In genomic region chr10:49784831-49785230, GRCm38 (mm10) we compare ENCODE assay signal across 12 mouse cellular contexts. TPM values are rescaled to one million over a fixed set of nuclear protein-coding genes. Genes with fewer than 3 reads are reported as not detected.
DNase-seq lines count a peak whose midpoint lies in the region; ATAC-seq and TF ChIP-seq lines count a peak whose summit lies in the region.
"Had no signal": no experiment of that assay in that cellular context is flagged by ENCODE, and none has a peak within 500 bp of the region (broad histone marks: within the 10 kb centered on the region; RNA-seq: fewer than 3 reads in every experiment).

No protein-coding gene starts in this region.

- no peak for DNase-seq in forebrain, embryonic 11.5 days (ENCODE audit: low spot score)
- peak; percentile 24 for DNase-seq in 416B (ENCODE audit: low read depth)
- no peak for DNase-seq in gastrocnemius, adult 2 months
- no peak for DNase-seq in heart, adult 8-10 months (ENCODE audit: low spot score)
- DNase-seq: adrenal gland, adult 2 months had no signal

- H3K27me3 ChIP-seq in forebrain, embryonic 12.5 days, result peaks cover 6% of the 10 kb centered on the region; the same call in 1 of the 2 replicates
- no peaks in the 10 kb centered on the region for H3K27me3 ChIP-seq in forebrain, embryonic 11.5 days (ENCODE audit: control insufficient read depth, insufficient read depth, low read length)
- H3K27me3 ChIP-seq in midbrain, embryonic 13.5 days, result no peaks in the 10 kb centered on the region

- no peak overlapping the region for H3K9ac ChIP-seq in forebrain, embryonic 12.5 days
- H3K9ac ChIP-seq in forebrain, embryonic 11.5 days (ENCODE audit: low read length), result no peak overlapping the region
- no peak overlapping the region for H3K9ac ChIP-seq in midbrain, embryonic 13.5 days (replicated peaks)
- H3K9ac ChIP-seq: embryonic facial prominence, embryonic 13.5 days had no signal

- no peak overlapping the region for H3K27ac ChIP-seq in forebrain, embryonic 12.5 days
- H3K27ac ChIP-seq in forebrain, embryonic 11.5 days (ENCODE audit: low read depth, low read length), result no peak overlapping the region
- no peak overlapping the region for H3K27ac ChIP-seq in cortical plate, adult 2 months (ENCODE audit: insufficient read depth, low read length)
- no peak overlapping the region for H3K27ac ChIP-seq in midbrain, embryonic 13.5 days
- H3K27ac ChIP-seq in gastrocnemius, adult 2 months, result no peak overlapping the region
- H3K27ac ChIP-seq: embryonic facial prominence, embryonic 13.5 days had no signal

- H3K4me3 ChIP-seq in forebrain, embryonic 12.5 days (replicated peaks), result no peak overlapping the region
- no peak overlapping the region for H3K4me3 ChIP-seq in forebrain, embryonic 11.5 days (ENCODE audit: low read depth, low read length)
- H3K4me3 ChIP-seq in cortical plate, adult 2 months (ENCODE audit: insufficient read depth, low read length), result peak overlapping the region; percentile 20; the same call in 1 of the 2 replicates
- H3K4me3 ChIP-seq in midbrain, embryonic 13.5 days (replicated peaks), result peak overlapping the region; percentile 31
- no peak overlapping the region for H3K4me3 ChIP-seq in gastrocnemius, adult 2 months
- H3K4me3 ChIP-seq: embryonic facial prominence, embryonic 13.5 days; megakaryocyte, embryonic 14.5 days had no signal

- peaks cover 36% of the 10 kb centered on the region for H3K4me1 ChIP-seq in forebrain, embryonic 12.5 days
- peaks cover 4% of the 10 kb centered on the region; the same call in 1 of the 2 replicates for H3K4me1 ChIP-seq in forebrain, embryonic 11.5 days (replicated peaks; ENCODE audit: control insufficient read depth, insufficient read depth, low read length)
- no peaks in the 10 kb centered on the region; the same call in 1 of the 2 replicates for H3K4me1 ChIP-seq in cortical plate, adult 2 months (ENCODE audit: control insufficient read depth, insufficient read depth, low read length)
- peaks cover 45% of the 10 kb centered on the region for H3K4me1 ChIP-seq in midbrain, embryonic 13.5 days (replicated peaks)

- 0 out of 2 replicates have a peak, but pooled peaks have one; percentile 14 for TF ChIP-seq CTCF in cortical plate, adult 2 months (IDR thresholded peaks at IDR 0.05; ENCODE audit: extremely low read depth, insufficient read depth, low read length)
- TF ChIP-seq CTCF in gastrocnemius, adult 2 months (IDR thresholded peaks at IDR 0.05), result no peak

- peak overlapping the region; percentile 38; the same call in 1 of the 2 replicates for H3K4me2 ChIP-seq in forebrain, embryonic 12.5 days
- no peak overlapping the region for H3K4me2 ChIP-seq in forebrain, embryonic 11.5 days (ENCODE audit: low read depth, low read length, severe bottlenecking)
- peak overlapping the region; percentile 50 for H3K4me2 ChIP-seq in midbrain, embryonic 13.5 days (replicated peaks)
- H3K4me2 ChIP-seq: embryonic facial prominence, embryonic 13.5 days; liver, embryonic 11.5 days had no signal

- no peak for ATAC-seq in forebrain, embryonic 12.5 days (ENCODE audit: low FRiP score)
- no peak for ATAC-seq in forebrain, embryonic 11.5 days (replicated peaks; ENCODE audit: low FRiP score)
- ATAC-seq in midbrain, embryonic 13.5 days, result no peak
- ATAC-seq in megakaryocyte, adult 5-6 weeks (ENCODE audit: poor library complexity, severe bottlenecking), result no peak

- TF ChIP-seq POLR2A in cortical plate, adult 2 months (IDR thresholded peaks at IDR 0.05; ENCODE audit: extremely low read depth, insufficient read depth, low read length), result no peak

- no peaks in the 10 kb centered on the region for H3K9me3 ChIP-seq in forebrain, embryonic 12.5 days
- H3K9me3 ChIP-seq in forebrain, embryonic 11.5 days (ENCODE audit: control insufficient read depth, low read length), result no peaks in the 10 kb centered on the region
- H3K9me3 ChIP-seq in midbrain, embryonic 13.5 days, result no peaks in the 10 kb centered on the region
- H3K9me3 ChIP-seq: embryonic facial prominence, embryonic 13.5 days had no signal

- WGBS in forebrain, embryonic 12.5 days, result 13% methylated on average over 2 of the region's 2 CpGs
- WGBS in forebrain, embryonic 11.5 days, result 19% methylated on average over 2 of the region's 2 CpGs
- WGBS in midbrain, embryonic 13.5 days, result 14% methylated on average over 2 of the region's 2 CpGs

- intact Hi-C loops in gastrocnemius, adult 2 months (cut with DNase I), result no loop called here

- no peaks in the 10 kb centered on the region for H3K36me3 ChIP-seq in forebrain, embryonic 12.5 days (replicated peaks)
- no peaks in the 10 kb centered on the region for H3K36me3 ChIP-seq in forebrain, embryonic 11.5 days (ENCODE audit: control insufficient read depth, insufficient read depth, low read length)
- no peaks in the 10 kb centered on the region for H3K36me3 ChIP-seq in midbrain, embryonic 13.5 days
- H3K36me3 ChIP-seq: embryonic facial prominence, embryonic 13.5 days had no signal

RNA-seq across cellular contexts. Expression of gene Grik2, which starts 3.7 kb away (rescaled TPM):
- 27.0 and 29.4 TPM in 2 replicates for polyA plus RNA-seq in forebrain, embryonic 12.5 days (2016; fragmentation: Nextera tagmentation; extraction: Ambion mirVana)
- polyA plus RNA-seq in forebrain, embryonic 11.5 days (2014; fragmentation: Nextera tagmentation; extraction: Ambion mirVana), result 16.0 and 17.3 TPM in 2 replicates
- polyA plus RNA-seq in cortical plate, adult 2 months (2012; rRNA removed), result 30.7 and 31.4 TPM in 2 replicates
- 30.8 and 31.2 TPM in 2 replicates for polyA plus RNA-seq in midbrain, embryonic 13.5 days (2015; fragmentation: Nextera tagmentation; extraction: Ambion mirVana)
- total RNA-seq in megakaryocyte, adult 5-6 weeks (2015), result not detected in 2 replicates
- total RNA-seq in megakaryocyte, adult 5-6 weeks (2017), result not detected in 2 replicates
- under 1 TPM in 1 of 2 experiments, not detected in 1; 0.41 TPM for total RNA-seq in gastrocnemius, adult 2 months (2021)
- total RNA-seq in heart, adult 8-10 months (2022), result under 1 TPM; 0.38 to 0.78 (median 0.50) TPM

Comparison
In these comparisons a context has a peak if more than half of its experiments do, and no peak if none do; other contexts are left out.
1. H3K4me3 ChIP-seq: peak in cortical plate, adult 2 months (single experiment) and midbrain, embryonic 13.5 days (single experiment); none in forebrain, embryonic 12.5 days (single experiment), forebrain, embryonic 11.5 days (single experiment) and gastrocnemius, adult 2 months (single experiment).